Mouse (Mus musculus): ENCODE results near the gene Gabpb1. TPM values are rescaled to one million over a fixed set of nuclear protein-coding genes. Genes with fewer than 3 reads are reported as not detected.

Gene Gabpb1
- polyA plus RNA-seq, 1 experiment from 2014 or later: 13.2 TPM

DNA sequence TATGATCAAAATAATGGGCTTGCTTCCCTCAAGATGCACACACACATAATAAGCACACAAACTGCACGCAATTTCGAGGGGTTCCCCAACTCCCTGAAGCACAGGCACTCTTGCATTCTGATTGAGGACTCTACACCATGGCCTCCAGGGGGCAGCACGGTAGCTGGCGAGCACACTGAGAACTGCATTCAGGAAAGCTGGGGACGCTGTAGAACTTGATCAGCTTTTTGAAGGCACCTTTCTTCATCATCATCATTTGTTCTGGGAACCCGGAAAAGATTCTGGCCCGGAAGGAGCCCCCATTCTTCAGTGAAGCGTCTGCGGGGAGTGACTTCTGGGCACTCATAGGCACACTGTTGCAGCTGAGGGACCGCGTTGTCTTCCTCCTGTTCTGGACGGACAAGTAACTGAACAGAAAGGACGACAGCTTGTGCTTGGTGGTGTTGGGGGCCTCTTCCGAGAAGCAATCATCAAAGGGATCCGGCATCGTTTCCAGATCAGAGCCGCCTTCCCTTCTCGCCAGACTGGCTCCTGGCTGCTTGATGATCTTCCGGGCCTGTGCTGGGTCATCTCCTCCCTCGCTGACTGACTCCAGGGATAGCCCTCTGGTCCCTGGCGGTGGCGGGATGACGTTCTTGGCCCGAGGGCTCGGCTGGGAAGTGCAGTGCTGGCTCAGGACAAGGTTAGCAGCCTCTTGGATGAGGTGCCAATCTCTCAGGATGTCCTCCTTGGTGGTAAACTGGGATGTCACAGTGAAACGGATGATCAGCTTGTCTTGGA is 82.1 kb downstream of the Gabpb1 start:
- H3K4me3 ChIP-seq (ENCODE audit: low read depth, low read length): peak overlapping the region; percentile 28
- ATAC-seq: no peak
- no peak overlapping the region for H3K27ac ChIP-seq (ENCODE audit: low read depth)
- H3K36me3 ChIP-seq (replicated peaks; ENCODE audit: insufficient read depth, low read length): no peaks in the 10 kb centered on the region; the same call in 1 of the 2 replicates
- H3K9me3 ChIP-seq (ENCODE audit: low read length): no peaks in the 10 kb centered on the region
- TF ChIP-seq EP300 (IDR thresholded peaks at IDR 0.05; ENCODE audit: low read depth) (no peak), CTCF (IDR thresholded peaks at IDR 0.05; ENCODE audit: low read depth) (peak; percentile 89)
- WGBS (ENCODE audit: insufficient replicate concordance): 40% methylated on average over 26 of the region's 26 CpGs
- peak overlapping the region; percentile 58 for H3K4me2 ChIP-seq (ENCODE audit: low read depth, low read length)
- no peaks in the 10 kb centered on the region for H3K27me3 ChIP-seq (ENCODE audit: insufficient read depth, low read length)
- DNase-seq: peak; percentile 80
- H3K9ac ChIP-seq (replicated peaks): peak overlapping the region; percentile 18; the same call in 1 of the 2 replicates
- H3K4me1 ChIP-seq (ENCODE audit: insufficient read depth): peaks cover 16% of the 10 kb centered on the region

DNA sequence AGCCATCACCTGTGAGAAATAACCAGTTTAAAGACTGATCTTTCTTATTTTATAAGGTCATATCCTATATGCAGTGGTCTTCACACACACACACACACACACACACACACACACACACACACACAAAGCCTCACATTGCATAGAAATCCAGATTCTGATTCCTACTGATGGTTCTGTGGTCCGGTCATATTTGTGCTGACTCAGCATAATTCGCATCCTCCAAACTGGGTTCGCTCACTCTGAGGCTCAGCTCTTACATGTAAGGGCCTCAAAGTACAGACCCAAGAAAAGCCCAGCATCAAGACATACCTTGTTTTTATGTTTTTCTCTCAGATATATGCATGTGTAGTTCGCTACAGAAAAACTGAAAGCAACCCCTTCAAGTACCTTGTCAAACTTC is 84.8 kb downstream of the Gabpb1 start:
- peaks cover 9% of the 10 kb centered on the region for H3K36me3 ChIP-seq (replicated peaks; ENCODE audit: insufficient read depth, low read length)
- no peak overlapping the region for H3K4me3 ChIP-seq (ENCODE audit: low read depth, low read length)
- DNase-seq (no peak), ATAC-seq (peak; percentile 11; the same call in 1 of the 2 replicates)
- WGBS (ENCODE audit: insufficient replicate concordance): 86% methylated on average over 4 of the region's 4 CpGs
- H3K9me3 ChIP-seq (ENCODE audit: low read length): no peaks in the 10 kb centered on the region
- H3K4me1 ChIP-seq (ENCODE audit: insufficient read depth): peaks cover 4% of the 10 kb centered on the region; the same call in 1 of the 2 replicates
- H3K4me2 ChIP-seq (ENCODE audit: low read depth, low read length): no peak overlapping the region
- TF ChIP-seq CTCF (IDR thresholded peaks at IDR 0.05; ENCODE audit: low read depth): no peak
- no peak for TF ChIP-seq EP300 (IDR thresholded peaks at IDR 0.05; ENCODE audit: low read depth)
- no peak overlapping the region for H3K27ac ChIP-seq (ENCODE audit: low read depth)
- H3K27me3 ChIP-seq (ENCODE audit: insufficient read depth, low read length): no peaks in the 10 kb centered on the region
- H3K9ac ChIP-seq (replicated peaks): no peak overlapping the region

DNA sequence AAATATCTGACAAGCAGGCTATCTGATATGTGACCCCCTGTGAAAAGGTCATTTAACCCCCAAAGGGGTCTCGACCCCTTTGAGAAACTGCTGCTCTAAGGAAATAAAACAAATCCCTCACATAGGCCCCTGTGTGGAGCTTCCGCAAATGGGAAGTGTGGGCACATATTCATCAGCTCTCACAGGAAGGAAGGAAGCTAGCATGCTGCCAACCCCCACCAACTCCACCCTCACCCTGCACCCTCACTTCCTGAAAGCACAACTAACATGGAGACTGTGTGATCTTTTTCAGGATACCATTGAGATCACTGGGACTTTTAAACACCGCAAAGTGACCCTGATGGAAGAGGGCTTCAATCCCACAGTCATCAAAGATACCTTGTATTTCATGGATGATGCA is 88.7 kb downstream of the Gabpb1 start:
- Histone ChIP-seq H3K36me3 (replicated peaks; ENCODE audit: insufficient read depth, low read length) (peaks cover 14% of the 10 kb centered on the region), H3K4me1 (ENCODE audit: insufficient read depth) (no peaks in the 10 kb centered on the region), H3K27me3 (ENCODE audit: insufficient read depth, low read length) (no peaks in the 10 kb centered on the region), H3K9me3 (ENCODE audit: low read length) (no peaks in the 10 kb centered on the region), H3K9ac (replicated peaks) (no peak overlapping the region), H3K27ac (ENCODE audit: low read depth) (no peak overlapping the region), H3K4me3 (ENCODE audit: low read depth, low read length) (no peak overlapping the region), H3K4me2 (ENCODE audit: low read depth, low read length) (no peak overlapping the region)
- 56% methylated on average over 3 of the region's 3 CpGs for WGBS (ENCODE audit: insufficient replicate concordance)
- TF ChIP-seq EP300 (IDR thresholded peaks at IDR 0.05; ENCODE audit: low read depth) (no peak), CTCF (IDR thresholded peaks at IDR 0.05; ENCODE audit: low read depth) (no peak)
- peak; percentile 25 for DNase-seq
- ATAC-seq: no peak

DNA sequence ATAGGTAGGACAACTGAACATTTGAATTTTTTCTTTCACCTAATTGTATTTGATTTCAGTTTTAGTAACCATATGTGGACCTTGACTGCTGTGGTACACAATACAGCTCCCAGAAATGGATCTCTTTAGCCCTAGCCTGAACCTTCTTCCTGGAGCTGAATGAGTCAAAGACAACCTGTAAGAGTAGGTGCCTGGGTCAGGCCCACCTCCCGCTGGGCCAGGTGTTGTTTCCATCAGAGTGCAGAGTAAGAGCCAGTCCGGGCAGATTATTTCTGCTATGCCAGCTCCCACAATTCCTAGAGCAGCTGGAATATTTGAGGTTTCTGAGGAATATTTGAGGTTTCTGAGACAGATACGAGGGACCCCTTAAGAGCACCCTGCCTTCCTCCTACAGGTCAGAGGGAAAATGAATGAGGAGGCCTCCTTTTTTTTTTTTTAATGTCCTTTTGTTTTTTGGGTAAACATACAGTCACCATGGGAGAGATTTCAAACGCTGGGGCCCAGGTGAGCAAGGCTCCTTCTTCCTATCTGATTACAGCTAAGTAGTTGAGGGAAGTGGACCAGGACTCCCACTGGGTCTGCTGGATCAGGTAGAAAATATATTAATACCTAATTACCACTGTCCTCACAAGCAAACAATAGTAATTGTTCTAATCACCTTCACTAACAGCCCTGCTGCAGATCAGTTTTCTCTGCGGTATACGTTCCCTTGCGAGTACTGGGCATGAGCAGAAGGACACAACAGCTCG is 91.3 kb downstream of the Gabpb1 start:
- no peaks in the 10 kb centered on the region for H3K27me3 ChIP-seq (ENCODE audit: insufficient read depth, low read length)
- no peak overlapping the region for H3K27ac ChIP-seq (ENCODE audit: low read depth)
- no peak overlapping the region for H3K4me2 ChIP-seq (ENCODE audit: low read depth, low read length)
- WGBS (ENCODE audit: insufficient replicate concordance): 77% methylated on average over 8 of the region's 8 CpGs
- H3K9ac ChIP-seq (replicated peaks): no peak overlapping the region
- H3K4me1 ChIP-seq (ENCODE audit: insufficient read depth): no peaks in the 10 kb centered on the region
- no peak overlapping the region for H3K4me3 ChIP-seq (ENCODE audit: low read depth, low read length)
- no peak for ATAC-seq
- peaks cover 18% of the 10 kb centered on the region for H3K36me3 ChIP-seq (replicated peaks; ENCODE audit: insufficient read depth, low read length)
- DNase-seq: no peak
- no peaks in the 10 kb centered on the region for H3K9me3 ChIP-seq (ENCODE audit: low read length)
- TF ChIP-seq CTCF (IDR thresholded peaks at IDR 0.05; ENCODE audit: low read depth) (no peak), EP300 (IDR thresholded peaks at IDR 0.05; ENCODE audit: low read depth) (no peak)

DNA sequence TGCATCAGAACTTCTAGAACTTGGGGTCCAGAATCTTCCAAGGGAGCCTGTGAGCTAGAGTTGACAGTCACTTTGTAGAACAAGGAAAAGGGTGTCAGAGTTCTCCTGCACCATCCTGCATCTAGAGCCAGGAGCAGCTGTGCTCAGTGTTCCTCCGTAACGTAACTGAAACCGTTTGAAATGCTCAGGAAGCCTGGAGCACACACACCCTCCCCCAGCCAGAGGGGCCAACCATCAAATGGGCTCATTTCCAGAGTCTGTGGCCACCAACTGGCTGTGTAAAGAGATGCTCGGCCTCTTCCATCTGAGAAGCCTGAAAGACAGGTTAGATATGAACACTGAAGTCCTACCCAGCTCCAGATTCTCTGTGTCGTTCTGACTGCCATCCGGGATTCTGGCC is 92.2 kb downstream of the Gabpb1 start:
- TF ChIP-seq EP300 (IDR thresholded peaks at IDR 0.05; ENCODE audit: low read depth): no peak
- no peaks in the 10 kb centered on the region for H3K4me1 ChIP-seq (ENCODE audit: insufficient read depth)
- DNase-seq (no peak), ATAC-seq (no peak)
- no peak overlapping the region for H3K4me3 ChIP-seq (ENCODE audit: low read depth, low read length)
- peaks cover 18% of the 10 kb centered on the region for H3K36me3 ChIP-seq (replicated peaks; ENCODE audit: insufficient read depth, low read length)
- H3K27ac ChIP-seq (ENCODE audit: low read depth): no peak overlapping the region
- no peak overlapping the region for H3K9ac ChIP-seq (replicated peaks)
- no peaks in the 10 kb centered on the region for H3K9me3 ChIP-seq (ENCODE audit: low read length)
- 57% methylated on average over 6 of the region's 6 CpGs for WGBS (ENCODE audit: insufficient replicate concordance)
- H3K4me2 ChIP-seq (ENCODE audit: low read depth, low read length): no peak overlapping the region
- no peaks in the 10 kb centered on the region for H3K27me3 ChIP-seq (ENCODE audit: insufficient read depth, low read length)

DNA sequence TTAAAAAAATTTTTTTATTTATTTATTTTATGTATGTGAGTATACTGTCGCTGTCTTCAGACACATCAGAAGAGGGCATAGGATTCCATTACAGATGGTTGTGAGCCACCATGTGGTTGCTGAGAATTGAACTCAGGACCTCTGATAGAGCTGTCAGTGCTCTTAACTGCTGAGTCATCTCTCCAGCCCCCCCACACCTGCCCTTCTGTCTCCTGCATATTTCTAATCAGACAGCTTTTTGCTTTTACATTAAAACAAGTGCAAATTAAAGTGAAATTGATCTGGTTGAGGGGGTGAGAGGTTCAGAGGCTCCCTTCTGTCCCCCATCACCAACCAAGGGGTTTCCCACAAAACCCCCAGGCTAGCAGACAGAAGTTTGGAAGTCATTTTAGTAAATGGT is 96.9 kb downstream of the Gabpb1 start:
- no peak for DNase-seq
- Histone ChIP-seq H3K4me1 (ENCODE audit: insufficient read depth) (no peaks in the 10 kb centered on the region), H3K9me3 (ENCODE audit: low read length) (no peaks in the 10 kb centered on the region), H3K4me2 (ENCODE audit: low read depth, low read length) (no peak overlapping the region), H3K4me3 (ENCODE audit: low read depth, low read length) (no peak overlapping the region), H3K27ac (ENCODE audit: low read depth) (no peak overlapping the region), H3K27me3 (ENCODE audit: insufficient read depth, low read length) (no peaks in the 10 kb centered on the region), H3K9ac (replicated peaks) (no peak overlapping the region), H3K36me3 (replicated peaks; ENCODE audit: insufficient read depth, low read length) (peaks cover 8% of the 10 kb centered on the region)
- ATAC-seq: no peak
- no peak for TF ChIP-seq EP300 (IDR thresholded peaks at IDR 0.05; ENCODE audit: low read depth)
- 83% methylated on average over 1 of the region's 1 CpGs for WGBS (ENCODE audit: insufficient replicate concordance)

Other genes with a start within 250 kb of the Gabpb1 start
- gene Atp8b4, start 175.7 kb downstream of the Gabpb1 start, polyA plus RNA-seq (2015; fragmentation: Nextera tagmentation; extraction: Ambion mirVana): 3.4 and 5.2 TPM in 2 replicates
- gene Slc27a2, start 123.9 kb downstream of the Gabpb1 start, polyA plus RNA-seq (2015; fragmentation: Nextera tagmentation; extraction: Ambion mirVana): 1,036 and 1,041 TPM in 2 replicates
- 4.5 and 6.0 TPM in 2 replicates for gene Hdc, start 57.0 kb downstream of the Gabpb1 start, polyA plus RNA-seq (2015; fragmentation: Nextera tagmentation; extraction: Ambion mirVana)
- 11.2 and 12.9 TPM in 2 replicates for gene Usp8, start 31.0 kb upstream of the Gabpb1 start, polyA plus RNA-seq (2015; fragmentation: Nextera tagmentation; extraction: Ambion mirVana)
- gene Usp50, start 107.1 kb upstream of the Gabpb1 start, polyA plus RNA-seq (2015; fragmentation: Nextera tagmentation; extraction: Ambion mirVana): 1.6 TPM in 2 replicates
- 14.3 and 17.2 TPM in 2 replicates for gene Trpm7, start 199.9 kb upstream of the Gabpb1 start, polyA plus RNA-seq (2015; fragmentation: Nextera tagmentation; extraction: Ambion mirVana)